Mouse (Mus musculus): ENCODE data around the gene Cobll1.

Cobll1 gene

GRCm38 (mm10) chr2:65093990-65094389, 145.2 kb downstream of the Cobll1 start:
- peaks cover 12% of the 10 kb centered on the region for H3K36me3 ChIP-seq (ENCODE audit: control insufficient read depth, insufficient read depth, low read length, poor library complexity, severe bottlenecking)
- no peaks in the 10 kb centered on the region for H3K27me3 ChIP-seq (ENCODE audit: control insufficient read depth, insufficient read depth, low read length, poor library complexity, severe bottlenecking)
- DNase-seq (ENCODE audit: low read depth, low spot score), result no peak

- H3K36me3 ChIP-seq (ENCODE audit: control insufficient read depth, insufficient read depth, low read length, poor library complexity, severe bottlenecking), result peaks cover 4% of the 10 kb centered on the region
- H3K27me3 ChIP-seq (ENCODE audit: control insufficient read depth, insufficient read depth, low read length, poor library complexity, severe bottlenecking), result no peaks in the 10 kb centered on the region
- no peak for DNase-seq (ENCODE audit: low read depth, low spot score)
Observed at GRCm38 (mm10) chr2:65090986-65091385, 148.2 kb downstream of the Cobll1 start.

GRCm38 (mm10) chr2:65087197-65087596, 152.0 kb downstream of the Cobll1 start:
- H3K27me3 ChIP-seq (ENCODE audit: control insufficient read depth, insufficient read depth, low read length, poor library complexity, severe bottlenecking), result no peaks in the 10 kb centered on the region
- DNase-seq (ENCODE audit: low read depth, low spot score), result no peak
- H3K36me3 ChIP-seq (ENCODE audit: control insufficient read depth, insufficient read depth, low read length, poor library complexity, severe bottlenecking), result peaks cover 4% of the 10 kb centered on the region; the same call in 1 of the 2 replicates

GRCm38 (mm10) chr2:65083411-65083810, 155.8 kb downstream of the Cobll1 start:
- DNase-seq (ENCODE audit: low read depth, low spot score), result no peak
- Histone ChIP-seq H3K27me3 (ENCODE audit: control insufficient read depth, insufficient read depth, low read length, poor library complexity, severe bottlenecking) (no peaks in the 10 kb centered on the region), H3K36me3 (ENCODE audit: control insufficient read depth, insufficient read depth, low read length, poor library complexity, severe bottlenecking) (no peaks in the 10 kb centered on the region)

GRCm38 (mm10) chr2:65077544-65077943, 161.7 kb downstream of the Cobll1 start:
- H3K27me3 ChIP-seq (ENCODE audit: control insufficient read depth, insufficient read depth, low read length, poor library complexity, severe bottlenecking), result no peaks in the 10 kb centered on the region
- DNase-seq (ENCODE audit: low read depth, low spot score), result no peak
- H3K36me3 ChIP-seq (ENCODE audit: control insufficient read depth, insufficient read depth, low read length, poor library complexity, severe bottlenecking), result no peaks in the 10 kb centered on the region

- Histone ChIP-seq H3K36me3 (ENCODE audit: control insufficient read depth, insufficient read depth, low read length, poor library complexity, severe bottlenecking) (no peaks in the 10 kb centered on the region), H3K27me3 (ENCODE audit: control insufficient read depth, insufficient read depth, low read length, poor library complexity, severe bottlenecking) (no peaks in the 10 kb centered on the region)
- DNase-seq (ENCODE audit: low read depth, low spot score), result no peak
Observed at GRCm38 (mm10) chr2:65075840-65076239, 163.4 kb downstream of the Cobll1 start.

- Histone ChIP-seq H3K27me3 (ENCODE audit: control insufficient read depth, insufficient read depth, low read length, poor library complexity, severe bottlenecking) (no peaks in the 10 kb centered on the region), H3K36me3 (ENCODE audit: control insufficient read depth, insufficient read depth, low read length, poor library complexity, severe bottlenecking) (no peaks in the 10 kb centered on the region)
- DNase-seq (ENCODE audit: low read depth, low spot score), result no peak
Observed at GRCm38 (mm10) chr2:65075431-65075830, 163.8 kb downstream of the Cobll1 start.

GRCm38 (mm10) chr2:65072205-65072604, 167.0 kb downstream of the Cobll1 start:
- no peaks in the 10 kb centered on the region for H3K27me3 ChIP-seq (ENCODE audit: control insufficient read depth, insufficient read depth, low read length, poor library complexity, severe bottlenecking)
- no peak for DNase-seq (ENCODE audit: low read depth, low spot score)
- H3K36me3 ChIP-seq (ENCODE audit: control insufficient read depth, insufficient read depth, low read length, poor library complexity, severe bottlenecking), result no peaks in the 10 kb centered on the region

GRCm38 (mm10) chr2:65053764-65054163, 185.4 kb downstream of the Cobll1 start:
- H3K36me3 ChIP-seq (ENCODE audit: control insufficient read depth, insufficient read depth, low read length, poor library complexity, severe bottlenecking), result no peaks in the 10 kb centered on the region
- DNase-seq (ENCODE audit: low read depth, low spot score), result no peak
- H3K27me3 ChIP-seq (ENCODE audit: control insufficient read depth, insufficient read depth, low read length, poor library complexity, severe bottlenecking), result no peaks in the 10 kb centered on the region

GRCm38 (mm10) chr2:65052191-65053012, 186.8 kb downstream of the Cobll1 start:
- no peaks in the 10 kb centered on the region for H3K27me3 ChIP-seq (ENCODE audit: control insufficient read depth, insufficient read depth, low read length, poor library complexity, severe bottlenecking)
- no peaks in the 10 kb centered on the region for H3K36me3 ChIP-seq (ENCODE audit: control insufficient read depth, insufficient read depth, low read length, poor library complexity, severe bottlenecking)
- DNase-seq (ENCODE audit: low read depth, low spot score), result no peak

- Histone ChIP-seq H3K27me3 (ENCODE audit: control insufficient read depth, insufficient read depth, low read length, poor library complexity, severe bottlenecking) (no peaks in the 10 kb centered on the region), H3K36me3 (ENCODE audit: control insufficient read depth, insufficient read depth, low read length, poor library complexity, severe bottlenecking) (no peaks in the 10 kb centered on the region)
- DNase-seq (ENCODE audit: low read depth, low spot score), result no peak
Observed at GRCm38 (mm10) chr2:65050776-65051175, 188.4 kb downstream of the Cobll1 start.

- Histone ChIP-seq H3K27me3 (ENCODE audit: control insufficient read depth, insufficient read depth, low read length, poor library complexity, severe bottlenecking) (no peaks in the 10 kb centered on the region), H3K36me3 (ENCODE audit: control insufficient read depth, insufficient read depth, low read length, poor library complexity, severe bottlenecking) (no peaks in the 10 kb centered on the region)
- no peak for DNase-seq (ENCODE audit: low read depth, low spot score)
Observed at GRCm38 (mm10) chr2:65048234-65049017, 190.8 kb downstream of the Cobll1 start.
